Mouse (Mus musculus) C2C12 (cell line): Measurements from ENCODE around the gene Acot3. TPM values are rescaled to one million over a fixed set of nuclear protein-coding genes. Genes with fewer than 3 reads are reported as not detected.
A peak's percentile ranks its signal among the peaks of the same experiment; 100 is the strongest.
"Not testable (repeated sequence)": the region's sequence is repeated elsewhere in the genome, so short reads cannot be mapped to it uniquely, and the experiment has no call there.

Source experiments
- H3K27me3 ChIP-seq: one replicate; pipeline ENCODE4 v1.6.1; 2011; ENCODE audit not compliant: control insufficient read depth, insufficient read depth, insufficient read length
- H3K36me3 ChIP-seq: one replicate; pipeline ENCODE4 v1.6.1; 2011; ENCODE audit not compliant: control insufficient read depth, insufficient read depth
- H3K4me3 ChIP-seq: one replicate; pipeline ENCODE4 v1.5.1; 2011; ENCODE audit warnings: mild to moderate bottlenecking, control low read depth; ENCODE audit not compliant: poor library complexity, insufficient read depth, severe bottlenecking
- H3K79me2 ChIP-seq: one replicate; pipeline ENCODE4 v1.6.1; 2011; ENCODE audit not compliant: control insufficient read depth, insufficient read depth
- H3K79me3 ChIP-seq: one replicate; pipeline ENCODE4 v1.6.1; 2011; ENCODE audit warnings: low read depth, control low read depth
- H3ac ChIP-seq: one replicate; pipeline ENCODE3; 2011; ENCODE audit warnings: low read depth; ENCODE audit not compliant: control insufficient read depth, insufficient read length
- CEBPB ChIP-seq: IDR thresholded peaks from one replicate; pipeline ENCODE4 v1.6.1; 2011; ENCODE audit warnings: low read depth, mild to moderate bottlenecking, control low read depth, moderate library complexity
- CTCF ChIP-seq: IDR thresholded peaks from one replicate; pipeline ENCODE4 v1.5.1; 2011; ENCODE audit not compliant: control insufficient read depth, insufficient read depth, insufficient read length
- FOSL1 ChIP-seq: IDR thresholded peaks from one replicate; pipeline ENCODE4 v1.8.0; 2011; ENCODE audit warnings: mild to moderate bottlenecking, low read length; ENCODE audit not compliant: poor library complexity, insufficient read depth, severe bottlenecking
- MAX ChIP-seq: IDR thresholded peaks from one replicate; pipeline ENCODE4 v1.6.1; 2011; ENCODE audit warnings: mild to moderate bottlenecking, control low read depth
- MYOD1 ChIP-seq: IDR thresholded peaks from one replicate; pipeline ENCODE4 v1.6.1; 2011; ENCODE audit warnings: low read depth; ENCODE audit not compliant: control insufficient read depth, insufficient read length
- MYOG ChIP-seq: IDR thresholded peaks from one replicate; pipeline ENCODE4 v1.6.1; 2011; ENCODE audit not compliant: control insufficient read depth, insufficient read length; ENCODE audit errors: extremely low read depth
- USF1 ChIP-seq: IDR thresholded peaks from one replicate; pipeline ENCODE4 v1.6.1; 2011; ENCODE audit warnings: low read depth, mild to moderate bottlenecking, control low read depth, moderate library complexity
- polyA plus RNA-seq: library from polyadenylated mRNA; unstranded; fragments of >200 nt; fragmentation: generic; extraction: Trizol; gene quantifications from one replicate; pipeline ENCODE4 v1.2.1, GENCODE M21; 2012; ENCODE audit warnings: missing spikeins

Gene Acot3
- polyA plus RNA-seq, 1 experiment = not detected

DNA sequence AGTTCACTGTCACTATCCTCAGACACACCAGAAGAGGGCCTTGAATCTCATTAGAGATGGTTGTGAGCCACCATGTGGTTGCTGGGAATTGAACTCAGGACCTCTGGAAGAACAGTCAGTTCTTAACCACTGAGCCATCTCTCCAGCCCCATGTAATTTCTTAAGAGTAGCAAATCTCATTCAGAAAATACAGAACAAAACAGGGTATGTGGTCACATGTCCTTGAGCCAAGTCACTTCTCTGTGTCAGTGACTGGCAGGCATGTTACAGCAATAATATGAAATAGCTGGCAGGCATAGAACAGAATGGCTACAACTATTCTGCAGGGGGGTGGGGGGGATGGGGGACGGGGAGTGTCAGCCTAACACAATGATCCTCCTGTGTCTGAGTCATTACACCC lies 48.1 kb downstream of the Acot3 start:
- no peaks in the 10 kb centered on the region for H3K79me3 ChIP-seq
- TF ChIP-seq CEBPB (no peak), CTCF (no peak), MAX (no peak), FOSL1 (no peak), MYOG (no peak), MYOD1 (no peak), USF1 (no peak)
- no peaks in the 10 kb centered on the region for H3K36me3 ChIP-seq
- H3K4me3 ChIP-seq = no peak overlapping the region
- no peak overlapping the region for H3ac ChIP-seq
- no peaks in the 10 kb centered on the region for H3K79me2 ChIP-seq
- H3K27me3 ChIP-seq = no peaks in the 10 kb centered on the region

DNA sequence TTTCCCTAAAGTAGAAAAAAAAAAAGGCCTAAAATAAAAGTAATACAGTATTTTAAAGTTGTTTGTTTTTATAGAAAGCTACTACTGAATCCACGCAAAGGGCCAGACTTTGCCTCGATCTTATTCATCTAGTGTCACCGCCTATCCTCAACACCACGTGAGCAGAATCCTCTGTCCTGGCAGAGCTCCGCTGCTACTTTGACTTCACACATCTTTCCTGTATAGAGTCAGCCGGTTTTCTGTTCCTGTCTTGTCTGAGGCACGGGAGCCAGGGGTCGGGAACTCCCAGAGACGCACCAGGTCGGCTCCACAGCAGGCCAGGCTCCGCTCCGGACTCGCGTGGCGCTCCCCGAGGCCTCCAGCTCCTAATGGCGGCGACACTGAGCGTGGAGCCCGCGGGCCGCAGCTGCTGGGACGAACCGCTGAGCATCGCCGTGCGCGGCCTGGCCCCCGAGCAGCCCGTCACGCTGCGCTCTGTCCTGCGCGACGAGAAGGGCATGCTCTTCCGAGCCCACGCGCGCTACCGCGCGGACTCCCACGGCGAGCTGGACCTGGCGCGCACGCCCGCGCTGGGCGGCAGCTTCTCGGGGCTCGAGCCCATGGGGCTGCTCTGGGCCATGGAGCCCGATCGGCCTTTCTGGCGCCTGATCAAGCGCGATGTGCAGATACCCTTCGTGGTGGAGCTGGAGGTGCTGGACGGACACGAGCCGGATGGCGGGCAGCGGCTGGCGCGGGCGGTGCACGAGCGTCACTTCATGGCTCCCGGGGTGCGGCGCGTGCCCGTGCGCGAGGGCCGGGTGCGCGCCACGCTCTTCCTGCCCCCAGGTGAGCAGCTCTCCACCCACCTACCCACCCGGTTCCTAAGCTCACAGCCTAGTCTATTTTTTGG lies 48.9 kb downstream of the Acot3 start, which contains the start of gene Acot6:
Acot6 (plus strand) TSS at position 51 of the 889 bp plus-strand sequence.
- not testable (repeated sequence) for H3K36me3 ChIP-seq, H3ac ChIP-seq, H3K4me3 ChIP-seq, H3K79me3 ChIP-seq, H3K27me3 ChIP-seq, H3K79me2 ChIP-seq
- peak; percentile 51 for TF ChIP-seq USF1

DNA sequence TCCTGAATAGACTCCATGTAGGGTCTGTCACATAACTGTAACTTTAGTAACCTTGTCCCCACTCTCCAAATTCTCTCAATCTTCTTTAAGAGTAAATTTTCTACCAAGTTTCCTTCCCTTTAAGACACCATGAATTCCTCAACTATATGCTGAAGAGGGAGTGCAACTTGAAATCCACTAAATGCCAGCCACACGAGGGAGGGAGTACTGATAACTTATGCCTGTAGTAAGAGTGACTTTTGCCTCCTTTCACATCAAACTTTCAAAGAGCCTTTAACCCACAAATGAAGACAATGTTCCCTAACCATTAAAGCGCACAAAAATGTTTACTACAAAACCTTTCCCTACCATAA lies 49.5 kb downstream of the Acot3 start:
- no peaks in the 10 kb centered on the region for H3K79me3 ChIP-seq
- no peaks in the 10 kb centered on the region for H3K27me3 ChIP-seq
- no peaks in the 10 kb centered on the region for H3K36me3 ChIP-seq
- H3K4me3 ChIP-seq = no peak overlapping the region
- no peak for TF ChIP-seq MAX
- TF ChIP-seq MYOD1 = no peak
- no peak for TF ChIP-seq MYOG
- H3ac ChIP-seq = no peak overlapping the region
- no peaks in the 10 kb centered on the region for H3K79me2 ChIP-seq

DNA sequence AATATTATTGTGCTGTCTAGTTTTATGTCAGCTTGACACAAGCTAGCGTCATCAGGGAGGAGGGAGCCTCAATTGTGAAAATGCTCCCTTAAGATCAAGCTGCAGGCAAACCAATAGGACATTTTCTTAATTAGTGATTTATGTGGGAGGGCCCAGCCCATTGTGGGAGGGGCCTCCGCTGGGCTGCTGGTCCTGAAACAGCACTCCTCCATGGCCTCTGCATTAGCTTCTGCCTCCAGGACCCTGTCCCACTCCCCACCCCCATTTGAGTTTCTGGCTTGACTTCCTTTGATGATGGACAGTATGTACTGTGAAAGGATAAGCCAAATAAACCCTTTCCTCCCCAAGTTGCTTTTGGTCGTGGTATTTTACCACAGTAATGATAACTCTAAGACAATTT lies 55.1 kb downstream of the Acot3 start:
- H3K4me3 ChIP-seq = no peak overlapping the region
- TF ChIP-seq CEBPB (no peak), MYOD1 (no peak)
- H3K79me3 ChIP-seq = no peaks in the 10 kb centered on the region
- no peaks in the 10 kb centered on the region for H3K36me3 ChIP-seq
- H3K27me3 ChIP-seq = no peaks in the 10 kb centered on the region
- no peaks in the 10 kb centered on the region for H3K79me2 ChIP-seq
- no peak overlapping the region for H3ac ChIP-seq

DNA sequence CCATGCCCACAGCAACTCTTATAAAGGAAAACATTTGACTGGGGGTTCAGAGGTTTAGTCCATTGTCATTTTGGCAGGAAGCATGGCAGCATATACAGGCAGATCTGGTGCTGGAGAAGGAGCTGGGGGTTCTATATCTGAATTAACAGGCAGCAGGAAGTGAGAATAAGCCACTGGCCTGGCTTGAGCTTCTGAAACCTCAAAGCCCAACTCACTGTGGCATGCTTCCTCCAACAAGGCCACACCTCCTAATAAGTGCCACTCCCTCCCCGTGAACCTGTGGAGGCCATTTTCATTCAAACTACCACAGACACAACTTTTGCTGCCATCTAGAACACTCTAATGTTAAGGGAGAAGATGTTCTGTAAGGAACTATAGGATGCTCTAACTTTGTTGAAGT lies 55.7 kb downstream of the Acot3 start:
- no peaks in the 10 kb centered on the region for H3K36me3 ChIP-seq
- TF ChIP-seq MYOG = no peak
- no peak for TF ChIP-seq CEBPB
- no peak for TF ChIP-seq CTCF
- TF ChIP-seq MAX = no peak
- TF ChIP-seq FOSL1 = no peak
- no peak for TF ChIP-seq USF1
- no peak for TF ChIP-seq MYOD1

DNA sequence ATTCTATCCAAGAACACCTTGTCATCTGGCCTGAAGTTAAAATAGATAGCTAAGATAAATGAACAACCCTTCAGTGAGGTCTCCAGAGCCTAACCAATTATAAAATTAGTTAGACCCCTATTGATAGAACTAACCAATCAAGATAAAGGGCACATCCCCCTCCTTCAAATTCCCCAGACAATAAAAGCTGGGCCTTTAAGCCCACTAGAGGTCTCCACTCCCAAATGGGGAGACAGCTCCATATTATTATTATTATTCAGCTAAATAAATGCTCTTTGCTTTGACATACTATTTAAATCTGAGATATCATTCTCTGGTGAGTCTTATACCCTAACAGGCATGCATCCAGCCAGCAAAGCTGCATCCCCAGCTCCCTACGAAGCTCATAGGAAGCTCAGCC lies 58.0 kb downstream of the Acot3 start:
- no peak overlapping the region for H3K4me3 ChIP-seq
- TF ChIP-seq MYOD1 = no peak
- no peak for TF ChIP-seq USF1
- TF ChIP-seq FOSL1 = no peak
- no peak for TF ChIP-seq MAX
- no peak for TF ChIP-seq CTCF
- no peak for TF ChIP-seq MYOG
- no peak for TF ChIP-seq CEBPB
- H3K36me3 ChIP-seq = no peaks in the 10 kb centered on the region
- peaks cover 3% of the 10 kb centered on the region for H3K79me2 ChIP-seq
- H3ac ChIP-seq = no peak overlapping the region
- H3K79me3 ChIP-seq = peaks cover 1% of the 10 kb centered on the region
- H3K27me3 ChIP-seq = no peaks in the 10 kb centered on the region

More for the DNA sequence above, 55.7 kb downstream of the Acot3 start:
- Histone ChIP-seq H3K27me3 (no peaks in the 10 kb centered on the region), H3K79me3 (no peaks in the 10 kb centered on the region), H3K79me2 (no peaks in the 10 kb centered on the region), H3ac (no peak overlapping the region), H3K4me3 (no peak overlapping the region)

Other genes starting within 250 kb of the Acot3 start
- 11.2 TPM for gene Numb, start 130.2 kb upstream of the Acot3 start, polyA plus RNA-seq
- 18.7 TPM for gene Riox1, start 101.5 kb upstream of the Acot3 start, polyA plus RNA-seq
- not detected for gene Heatr4, start 67.3 kb upstream of the Acot3 start, polyA plus RNA-seq
- 2.6 TPM for gene Acot2, start 64.3 kb upstream of the Acot3 start, polyA plus RNA-seq
- 0.41 TPM for gene Acot1, start 42.7 kb upstream of the Acot3 start, polyA plus RNA-seq
- gene Acot4, start 13.8 kb upstream of the Acot3 start, polyA plus RNA-seq = under 0.01 TPM
- gene Gm49366, start 13.2 kb upstream of the Acot3 start, polyA plus RNA-seq = not detected
- gene Acot5, start 17.2 kb downstream of the Acot3 start, polyA plus RNA-seq = not detected
- 0.25 TPM for gene Acot6, start 48.5 kb downstream of the Acot3 start, polyA plus RNA-seq
- 4.7 TPM for gene Dnal1, start 62.2 kb downstream of the Acot3 start, polyA plus RNA-seq
- gene Pnma1, start 96.3 kb downstream of the Acot3 start, polyA plus RNA-seq = 0.46 TPM
- 6.5 TPM for gene Elmsan1, start 166.7 kb downstream of the Acot3 start, polyA plus RNA-seq
- gene Ptgr2, start 233.1 kb downstream of the Acot3 start, polyA plus RNA-seq = 13.3 TPM